Comparison of ENCODE assay signal across 13 mouse cellular contexts in the genomic region with DNA sequence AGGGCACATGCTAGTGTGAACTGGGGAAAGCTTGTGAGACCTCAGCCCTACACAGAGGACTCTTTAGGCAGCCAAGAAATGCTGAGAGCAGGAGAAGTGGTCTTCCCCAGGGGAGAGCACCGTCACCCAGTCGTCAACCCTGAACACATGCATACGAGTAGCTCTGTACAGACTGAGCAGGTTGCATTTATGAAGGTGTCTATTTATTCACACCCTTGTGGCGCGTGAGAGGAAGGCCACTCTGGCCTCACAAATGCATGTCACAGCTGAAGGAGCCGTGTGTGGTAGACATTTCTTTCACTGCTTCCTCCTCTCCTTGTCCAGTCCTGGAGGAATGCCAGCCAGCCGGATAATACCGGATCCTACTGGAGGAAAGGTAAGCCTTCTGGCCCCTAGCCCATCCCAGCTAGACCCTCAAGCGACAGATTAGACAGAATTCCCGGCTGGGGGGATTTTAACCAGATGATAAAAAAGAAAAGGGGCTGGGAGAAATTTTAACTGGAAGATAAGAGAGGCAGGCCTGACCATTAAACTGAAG. TPM values are rescaled to one million over a fixed set of nuclear protein-coding genes. Genes with fewer than 3 reads are reported as not detected.
DNase-seq lines count a peak whose midpoint lies in the region.
"Had no signal": no experiment of that assay in that cellular context is flagged by ENCODE, and none has a peak within 500 bp of the region (broad histone marks: within the 10 kb centered on the region; RNA-seq: fewer than 3 reads in every experiment).

No protein-coding gene starts in this region.

- DNase-seq in heart, embryonic 10.5 days (ENCODE audit: low spot score), result peak; percentile 75
- no peak for DNase-seq in heart, postnatal 36 days
- DNase-seq in left cerebral cortex, postnatal 4 days, result peak; percentile 56
- no peak for DNase-seq in left cerebral cortex, adult 9 months (ENCODE audit: low spot score in 2 of 2)
- peak; percentile 12 for DNase-seq in ZHBTc4 (ENCODE audit: low read depth, low spot score)
- peak; percentile 49 to 50 for DNase-seq in kidney, postnatal 25 days
- DNase-seq in cerebellum, postnatal 36 days, result no peak
- no peak for DNase-seq in right cerebral cortex, postnatal 25 days
- DNase-seq: cerebellum, adult 2 months; liver, embryonic 13.5 days had no signal

- H3K4me1 ChIP-seq in heart, embryonic 10.5 days, result peaks cover 30% of the 10 kb centered on the region
- H3K4me1 ChIP-seq: liver, embryonic 13.5 days; neural tube, embryonic 13.5 days had no signal

- no peaks in the 10 kb centered on the region for H3K27me3 ChIP-seq in heart, embryonic 10.5 days (ENCODE audit: insufficient read depth, poor library complexity, severe bottlenecking)
- H3K27me3 ChIP-seq: liver, embryonic 13.5 days; neural tube, embryonic 13.5 days had no signal

- intact Hi-C loops in heart, postnatal 36 days (cut with DNase I), result no loop called here
- intact Hi-C loops in left cerebral cortex, postnatal 4 days (cut with DNase I), result loop anchor here (2.0 kb wide), 2 partner anchors 195 to 355 kb away; a partner anchor contains a TSS

- H3K4me3 ChIP-seq in heart, embryonic 10.5 days, result no peak overlapping the region
- H3K4me3 ChIP-seq: left cerebral cortex, adult 2 months; liver, embryonic 13.5 days; neural tube, embryonic 13.5 days had no signal

- H3K27ac ChIP-seq in heart, embryonic 10.5 days, result no peak overlapping the region
- H3K27ac ChIP-seq: left cerebral cortex, adult 2 months; liver, embryonic 13.5 days; macrophage; neural tube, embryonic 13.5 days had no signal

- 58% methylated on average over 10 of the region's 10 CpGs for WGBS in heart, embryonic 10.5 days

- H3K9me3 ChIP-seq in heart, embryonic 10.5 days, result no peaks in the 10 kb centered on the region
- H3K9me3 ChIP-seq: liver, embryonic 13.5 days; neural tube, embryonic 13.5 days had no signal

- no peaks in the 10 kb centered on the region for H3K36me3 ChIP-seq in heart, embryonic 10.5 days
- H3K36me3 ChIP-seq: liver, embryonic 13.5 days; neural tube, embryonic 13.5 days had no signal

RNA-seq across cellular contexts. Expression of a gene that starts 8.6 kb away (rescaled TPM):
- 16.8 and 20.3 TPM in 2 replicates for polyA plus RNA-seq in heart, embryonic 10.5 days (2016; fragmentation: Nextera tagmentation; extraction: Ambion mirVana)
- total RNA-seq in heart, postnatal 36 days (2021), result 10 to 100 TPM; 25.6 to 27.2 TPM
- 100 to 1,000 TPM; 103 to 105 TPM for total RNA-seq in left cerebral cortex, postnatal 4 days (2021)

Comparison
In these comparisons a context has a peak if more than half of its experiments do, and no peak if none do; other contexts are left out.
1. DNase-seq: peak in heart, embryonic 10.5 days (single experiment), left cerebral cortex, postnatal 4 days (single experiment), ZHBTc4 (single experiment) and kidney, postnatal 25 days (2 of 2); none in heart, postnatal 36 days (0 of 2), left cerebral cortex, adult 9 months (0 of 2), cerebellum, postnatal 36 days (0 of 2) and right cerebral cortex, postnatal 25 days (single experiment).